Mouse (Mus musculus): ENCODE measurements around the gene Cd200r4.

The Cd200r4 gene

DNA sequence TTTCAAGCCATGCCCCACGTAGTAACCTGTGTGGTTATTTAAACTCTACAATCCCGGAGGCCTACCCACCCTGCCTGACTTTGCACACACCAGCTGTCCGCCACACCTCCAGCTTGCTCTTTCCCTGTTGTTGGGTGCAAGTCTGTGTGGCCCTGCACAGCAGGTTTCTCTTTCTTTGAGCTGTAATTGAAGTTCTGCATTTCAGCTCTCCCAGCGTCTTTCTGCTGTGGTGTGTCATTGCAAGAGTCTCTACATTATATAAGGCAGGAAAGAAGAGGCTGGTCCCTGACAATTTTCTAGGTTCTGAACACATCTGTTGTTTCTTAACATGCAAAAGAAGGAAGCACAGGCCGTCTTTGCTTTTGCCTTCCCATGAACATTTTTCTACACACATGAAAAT lies 65.1 kb downstream of the Cd200r4 start:
- no peak for DNase-seq

DNA sequence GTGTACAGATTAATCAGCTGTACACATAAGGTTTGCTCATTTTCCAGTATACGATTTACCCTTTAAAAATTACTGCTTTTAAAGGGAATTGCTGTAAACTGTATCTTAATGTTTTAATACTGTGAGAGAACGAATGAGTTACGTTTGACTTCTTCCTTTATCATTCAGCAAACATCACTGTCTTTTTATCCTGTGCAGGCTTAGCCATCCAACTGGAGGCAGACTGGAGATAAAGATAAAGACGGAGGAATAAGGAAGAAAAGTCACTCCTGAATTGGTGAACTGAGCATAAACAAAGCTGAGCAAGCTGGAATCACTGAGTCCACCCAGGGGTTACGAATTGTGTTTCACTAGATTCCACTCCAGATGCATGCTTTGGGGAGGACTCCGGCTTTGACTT lies 66.1 kb downstream of the Cd200r4 start:
- no peak for DNase-seq

Measured in cerebellum, postnatal 10 days (tissue).